Mouse (Mus musculus) C2C12 (cell line): ENCODE measurements around the gene Rerg. TPM values are rescaled to one million over a fixed set of nuclear protein-coding genes. Genes with fewer than 3 reads are reported as not detected.

Experiments
- H3K27me3 ChIP-seq: one replicate; pipeline ENCODE4 v1.6.1; 2011; ENCODE audit not compliant: control insufficient read depth, insufficient read depth, insufficient read length
- H3K36me3 ChIP-seq: one replicate; pipeline ENCODE4 v1.6.1; 2011; ENCODE audit not compliant: control insufficient read depth, insufficient read depth
- H3K4me3 ChIP-seq: one replicate; pipeline ENCODE4 v1.5.1; 2011; ENCODE audit warnings: mild to moderate bottlenecking, control low read depth; ENCODE audit not compliant: poor library complexity, insufficient read depth, severe bottlenecking
- H3K79me2 ChIP-seq: one replicate; pipeline ENCODE4 v1.6.1; 2011; ENCODE audit not compliant: control insufficient read depth, insufficient read depth
- H3K79me3 ChIP-seq: one replicate; pipeline ENCODE4 v1.6.1; 2011; ENCODE audit warnings: low read depth, control low read depth
- H3ac ChIP-seq: one replicate; pipeline ENCODE3; 2011; ENCODE audit warnings: low read depth; ENCODE audit not compliant: control insufficient read depth, insufficient read length
- CEBPB ChIP-seq: IDR thresholded peaks from one replicate; pipeline ENCODE4 v1.6.1; 2011; ENCODE audit warnings: low read depth, mild to moderate bottlenecking, control low read depth, moderate library complexity
- CTCF ChIP-seq: IDR thresholded peaks from one replicate; pipeline ENCODE4 v1.5.1; 2011; ENCODE audit not compliant: control insufficient read depth, insufficient read depth, insufficient read length
- FOSL1 ChIP-seq: IDR thresholded peaks from one replicate; pipeline ENCODE4 v1.8.0; 2011; ENCODE audit warnings: mild to moderate bottlenecking, low read length; ENCODE audit not compliant: poor library complexity, insufficient read depth, severe bottlenecking
- MAX ChIP-seq: IDR thresholded peaks from one replicate; pipeline ENCODE4 v1.6.1; 2011; ENCODE audit warnings: mild to moderate bottlenecking, control low read depth
- MYOD1 ChIP-seq: IDR thresholded peaks from one replicate; pipeline ENCODE4 v1.6.1; 2011; ENCODE audit warnings: low read depth; ENCODE audit not compliant: control insufficient read depth, insufficient read length
- MYOG ChIP-seq: IDR thresholded peaks from one replicate; pipeline ENCODE4 v1.6.1; 2011; ENCODE audit not compliant: control insufficient read depth, insufficient read length; ENCODE audit errors: extremely low read depth
- USF1 ChIP-seq: IDR thresholded peaks from one replicate; pipeline ENCODE4 v1.6.1; 2011; ENCODE audit warnings: low read depth, mild to moderate bottlenecking, control low read depth, moderate library complexity
- polyA plus RNA-seq: library from polyadenylated mRNA; unstranded; fragments of >200 nt; fragmentation: generic; extraction: Trizol; gene quantifications from one replicate; pipeline ENCODE4 v1.2.1, GENCODE M21; 2012; ENCODE audit warnings: missing spikeins

The Rerg gene
- polyA plus RNA-seq, 1 experiment = 0.21 TPM

GRCm38 (mm10) chr6:137116849-137117473, 53.3 kb downstream of the Rerg start:
- Histone ChIP-seq H3ac (no peak overlapping the region), H3K36me3 (no peaks in the 10 kb centered on the region), H3K79me2 (no peaks in the 10 kb centered on the region), H3K79me3 (no peaks in the 10 kb centered on the region), H3K4me3 (no peak overlapping the region), H3K27me3 (no peaks in the 10 kb centered on the region)
- no peak for TF ChIP-seq CTCF
- TF ChIP-seq MYOD1 = no peak
- no peak for TF ChIP-seq CEBPB
- TF ChIP-seq USF1 = no peak
- TF ChIP-seq FOSL1 = no peak
- no peak for TF ChIP-seq MYOG
- no peak for TF ChIP-seq MAX

GRCm38 (mm10) chr6:137114859-137115258, 55.4 kb downstream of the Rerg start:
- H3K4me3 ChIP-seq = no peak overlapping the region
- H3K79me2 ChIP-seq = no peaks in the 10 kb centered on the region
- H3K36me3 ChIP-seq = no peaks in the 10 kb centered on the region
- no peak for TF ChIP-seq MYOG
- H3K27me3 ChIP-seq = no peaks in the 10 kb centered on the region
- no peak overlapping the region for H3ac ChIP-seq
- no peaks in the 10 kb centered on the region for H3K79me3 ChIP-seq

- Histone ChIP-seq H3K36me3 (no peaks in the 10 kb centered on the region), H3ac (no peak overlapping the region), H3K27me3 (no peaks in the 10 kb centered on the region), H3K79me2 (no peaks in the 10 kb centered on the region), H3K4me3 (no peak overlapping the region), H3K79me3 (no peaks in the 10 kb centered on the region)
- TF ChIP-seq FOSL1 = no peak
- no peak for TF ChIP-seq MAX
Observed at GRCm38 (mm10) chr6:137111266-137111813, 59.0 kb downstream of the Rerg start.

- no peak overlapping the region for H3K4me3 ChIP-seq
- no peaks in the 10 kb centered on the region for H3K79me2 ChIP-seq
- no peaks in the 10 kb centered on the region for H3K36me3 ChIP-seq
- H3ac ChIP-seq = no peak overlapping the region
- H3K79me3 ChIP-seq = no peaks in the 10 kb centered on the region
- no peaks in the 10 kb centered on the region for H3K27me3 ChIP-seq
- TF ChIP-seq MAX = no peak
- no peak for TF ChIP-seq USF1
- TF ChIP-seq MYOG = no peak
- no peak for TF ChIP-seq MYOD1
- no peak for TF ChIP-seq FOSL1
- no peak for TF ChIP-seq CTCF
- TF ChIP-seq CEBPB = no peak
Observed at GRCm38 (mm10) chr6:137110778-137111174, 59.5 kb downstream of the Rerg start.

GRCm38 (mm10) chr6:137109811-137110777, 60.2 kb downstream of the Rerg start:
- no peaks in the 10 kb centered on the region for H3K27me3 ChIP-seq
- H3K79me2 ChIP-seq = no peaks in the 10 kb centered on the region
- TF ChIP-seq MYOG (no peak), USF1 (no peak), CTCF (no peak), CEBPB (no peak), MAX (no peak), FOSL1 (no peak), MYOD1 (no peak)
- no peaks in the 10 kb centered on the region for H3K36me3 ChIP-seq
- no peaks in the 10 kb centered on the region for H3K79me3 ChIP-seq
- no peak overlapping the region for H3K4me3 ChIP-seq
- no peak overlapping the region for H3ac ChIP-seq

GRCm38 (mm10) chr6:137105285-137105684, 65.0 kb downstream of the Rerg start:
- H3K79me2 ChIP-seq = no peaks in the 10 kb centered on the region
- H3ac ChIP-seq = no peak overlapping the region
- H3K4me3 ChIP-seq = no peak overlapping the region
- no peaks in the 10 kb centered on the region for H3K36me3 ChIP-seq
- TF ChIP-seq FOSL1 (no peak), CEBPB (no peak), CTCF (no peak), MYOD1 (no peak), MYOG (no peak), MAX (no peak), USF1 (no peak)
- no peaks in the 10 kb centered on the region for H3K79me3 ChIP-seq
- no peaks in the 10 kb centered on the region for H3K27me3 ChIP-seq
